Mouse (Mus musculus) granulocyte monocyte progenitor cell, adult 5-6 weeks (primary cell): ENCODE measurements around the gene Cdc42bpb. TPM values are rescaled to one million over a fixed set of nuclear protein-coding genes. Genes with fewer than 3 reads are reported as not detected.

Experiments used
- ATAC-seq: replicated peaks from 2 replicates; pipeline ENCODE4 v1.8.0; 2016; ENCODE audit warnings: mild to moderate bottlenecking, moderate TSS enrichment, inconsistent platforms; ENCODE audit not compliant: poor library complexity, severe bottlenecking
- total RNA-seq, 2 experiments: library from RNA; stranded (forward) in 1 of 2; stranded (reverse) in 1 of 2; fragments of 200-712, 200-1000 nt in 1 of 2; fragments of >200 nt in 1 of 2; fragmentation: Nextera tagmentation in 1 of 2; gene quantifications; 2 replicates each; pipeline ENCODE4 v1.2.3; 2014 to 2017

Gene Cdc42bpb
- total RNA-seq, 2 experiments from 2014 or later: 8.1 to 8.6 TPM

DNA sequence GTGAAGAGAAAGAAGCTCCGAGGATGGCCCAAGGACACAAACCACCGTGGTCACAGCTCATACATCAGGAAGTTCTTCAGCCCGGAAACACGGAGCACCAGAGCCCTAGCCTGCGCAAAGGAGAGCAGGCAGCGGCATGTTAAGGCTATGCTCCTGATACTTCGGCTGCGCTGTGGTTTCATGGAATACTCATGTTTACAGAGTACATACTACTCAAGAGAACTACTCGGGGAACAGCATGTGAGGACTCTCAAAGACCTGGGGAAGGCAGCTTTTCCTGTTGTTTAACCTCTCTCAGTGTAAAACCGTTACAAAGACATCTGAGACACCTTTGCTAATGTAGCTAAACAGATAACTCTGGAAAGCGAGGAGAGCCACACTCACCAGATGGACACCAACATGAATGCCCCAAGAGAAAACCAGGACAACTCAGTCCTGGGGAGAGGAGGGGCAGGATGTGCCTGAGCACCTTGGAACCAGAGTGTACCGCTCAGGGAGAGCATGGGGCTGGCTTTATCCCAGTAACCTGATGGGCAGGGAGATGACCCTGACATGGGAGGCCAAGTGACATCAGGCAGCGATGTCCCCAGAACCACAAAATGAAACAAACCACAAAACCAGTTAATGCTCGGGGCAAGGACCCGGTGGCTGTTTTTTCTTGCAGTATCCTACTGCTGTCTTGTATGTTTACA is 27.8 kb downstream of the Cdc42bpb start:
- ATAC-seq: no peak

GRCm38 (mm10) chr12:111343956-111344355 is 33.6 kb downstream of the Cdc42bpb start:
- ATAC-seq: no peak

DNA sequence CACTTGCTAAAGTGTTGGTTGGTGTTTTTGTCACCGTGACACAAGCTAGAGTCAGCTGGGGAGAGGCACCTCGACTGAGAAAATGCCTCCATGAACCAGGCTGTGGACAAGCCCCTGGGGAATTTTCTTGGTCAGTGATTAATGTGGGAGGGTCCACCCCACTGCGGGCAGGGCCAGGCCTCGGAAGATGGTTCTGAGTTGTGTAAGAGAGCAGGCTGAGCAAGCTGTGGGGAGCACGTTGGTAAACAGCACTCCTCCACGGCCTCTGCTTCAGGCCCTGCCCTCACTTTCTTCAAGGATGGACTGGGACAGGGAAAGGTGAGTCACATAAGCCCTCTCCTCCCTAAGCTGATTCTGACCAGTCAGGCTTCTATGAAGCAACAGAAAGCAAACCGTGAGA is 36.8 kb downstream of the Cdc42bpb start:
- ATAC-seq: no peak

DNA sequence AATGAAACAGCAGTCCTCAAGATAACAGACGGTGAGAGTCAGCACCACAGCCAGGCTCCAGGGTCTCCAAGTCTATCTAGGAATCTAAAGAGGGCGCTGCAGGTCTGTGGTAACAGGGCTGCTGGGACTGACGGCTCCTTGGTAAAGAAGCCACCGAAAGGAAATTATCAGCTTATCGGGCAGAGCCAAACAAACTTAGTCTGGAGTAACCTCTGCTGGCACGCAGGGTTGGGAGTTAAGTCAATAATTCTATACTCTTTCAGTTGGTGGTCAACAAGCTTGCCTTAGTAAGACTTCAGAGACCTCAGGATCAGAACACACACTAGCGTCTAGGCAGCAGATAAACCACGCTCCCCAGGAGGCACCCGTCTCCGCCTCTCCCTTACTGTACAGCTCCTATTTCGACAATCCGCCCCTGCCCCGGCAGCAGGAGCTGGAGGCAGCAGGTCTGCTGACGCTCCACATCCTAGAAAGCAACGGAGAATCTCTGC is 39.6 kb downstream of the Cdc42bpb start:
- no peak for ATAC-seq

DNA sequence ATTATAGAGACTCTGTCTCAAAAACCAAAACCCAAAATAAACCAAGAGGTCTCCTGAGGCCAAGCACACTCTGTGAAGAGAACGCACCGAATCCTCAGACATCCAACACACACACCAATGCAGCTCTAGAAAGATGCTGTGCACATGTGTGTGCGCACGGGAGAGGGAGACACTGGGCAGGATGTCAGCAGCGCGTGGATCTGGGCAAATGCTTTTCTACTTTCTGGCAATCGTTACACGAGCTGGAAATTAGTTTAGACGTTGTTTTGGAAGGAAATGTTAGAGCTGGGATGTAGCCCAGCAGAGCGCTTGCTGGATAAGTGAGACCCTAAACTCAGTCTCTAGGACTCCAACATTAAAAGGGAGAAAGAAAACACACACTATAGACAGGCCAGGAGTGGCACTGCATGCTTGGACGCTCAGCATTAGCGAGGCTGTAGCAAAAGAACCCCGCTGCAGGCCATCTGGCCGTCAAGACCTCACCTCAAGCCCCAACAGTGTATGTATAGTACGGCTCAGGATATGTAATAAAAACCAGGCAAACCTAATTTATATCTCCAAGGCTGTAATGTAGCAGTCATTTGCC is 44.4 kb downstream of the Cdc42bpb start:
- no peak for ATAC-seq

- no peak for ATAC-seq
Observed at GRCm38 (mm10) chr12:111332443-111332842, 45.1 kb downstream of the Cdc42bpb start.

GRCm38 (mm10) chr12:111331573-111331972 is 45.9 kb downstream of the Cdc42bpb start:
- ATAC-seq: no peak

DNA sequence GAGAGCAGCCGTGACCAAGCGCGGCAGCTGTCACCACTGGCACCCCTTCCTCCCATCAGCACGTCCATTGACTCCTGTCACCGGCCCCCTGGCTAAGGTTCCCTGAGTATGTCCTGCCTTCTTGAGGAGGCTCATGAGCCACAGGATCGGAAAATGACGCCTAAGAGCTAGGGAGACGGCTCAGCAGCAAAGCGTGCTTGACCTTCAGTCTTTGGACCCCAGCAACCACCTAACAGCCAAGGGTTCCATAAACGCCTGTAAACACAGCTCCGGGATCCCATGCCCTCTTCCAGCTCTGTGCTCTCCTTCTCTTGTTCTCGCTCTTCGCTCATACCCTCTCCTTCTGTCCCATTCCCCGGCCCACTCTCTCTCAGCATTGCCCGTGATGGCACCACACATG is 48.2 kb downstream of the Cdc42bpb start:
- ATAC-seq: no peak

- peak; percentile 87 for ATAC-seq
Observed at GRCm38 (mm10) chr12:111328360-111328759, 49.2 kb downstream of the Cdc42bpb start.

- 0 out of 2 replicates have a peak, but pooled peaks have one; percentile 23 for ATAC-seq
Observed at GRCm38 (mm10) chr12:111325744-111326424, 51.6 kb downstream of the Cdc42bpb start.

- no peak for ATAC-seq
Observed at GRCm38 (mm10) chr12:111324949-111325348, 52.6 kb downstream of the Cdc42bpb start.

GRCm38 (mm10) chr12:111324536-111324935 is 53.0 kb downstream of the Cdc42bpb start:
- ATAC-seq: no peak

DNA sequence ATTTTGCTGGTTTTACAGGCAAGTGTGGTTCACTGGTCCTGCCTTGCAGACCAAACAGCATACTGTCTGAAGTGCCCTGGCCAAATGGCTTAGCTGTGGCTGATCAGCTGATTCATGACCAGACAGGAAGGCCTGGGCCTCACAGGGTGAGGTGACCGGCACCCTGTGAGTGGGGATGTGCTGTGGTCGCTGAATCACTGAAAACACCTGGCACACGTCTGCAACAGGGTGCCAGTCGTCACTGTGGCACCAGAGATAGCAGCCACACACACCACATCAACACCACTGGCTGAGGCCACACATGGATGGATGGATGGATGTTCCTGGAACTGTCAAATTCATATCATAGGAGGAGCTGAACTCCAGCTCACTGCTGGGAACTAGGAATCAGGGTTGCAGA is 54.1 kb downstream of the Cdc42bpb start:
- no peak for ATAC-seq

- no peak for ATAC-seq
Observed at GRCm38 (mm10) chr12:111321832-111322231, 55.7 kb downstream of the Cdc42bpb start.

- ATAC-seq: no peak
Observed at GRCm38 (mm10) chr12:111320549-111320948, 57.0 kb downstream of the Cdc42bpb start.

DNA sequence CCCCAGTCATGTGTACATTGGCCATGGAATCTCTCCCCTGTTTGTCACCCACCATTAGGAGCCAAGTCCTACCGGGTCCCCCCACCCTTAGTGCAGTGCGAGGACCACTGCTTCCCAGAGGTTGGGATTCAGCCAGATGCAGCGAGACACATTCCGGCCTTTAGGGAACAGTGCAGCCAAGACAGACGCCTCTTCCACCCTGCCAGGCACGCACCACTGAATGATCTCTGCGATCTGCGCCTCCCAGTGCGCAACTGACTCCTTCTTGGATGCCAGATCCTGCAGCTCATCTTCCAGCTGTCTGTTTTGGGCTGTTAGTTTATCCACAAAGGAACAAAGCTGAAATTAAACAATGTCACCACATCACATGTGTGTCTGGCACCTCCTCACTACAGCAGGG is 59.8 kb downstream of the Cdc42bpb start:
- no peak for ATAC-seq

DNA sequence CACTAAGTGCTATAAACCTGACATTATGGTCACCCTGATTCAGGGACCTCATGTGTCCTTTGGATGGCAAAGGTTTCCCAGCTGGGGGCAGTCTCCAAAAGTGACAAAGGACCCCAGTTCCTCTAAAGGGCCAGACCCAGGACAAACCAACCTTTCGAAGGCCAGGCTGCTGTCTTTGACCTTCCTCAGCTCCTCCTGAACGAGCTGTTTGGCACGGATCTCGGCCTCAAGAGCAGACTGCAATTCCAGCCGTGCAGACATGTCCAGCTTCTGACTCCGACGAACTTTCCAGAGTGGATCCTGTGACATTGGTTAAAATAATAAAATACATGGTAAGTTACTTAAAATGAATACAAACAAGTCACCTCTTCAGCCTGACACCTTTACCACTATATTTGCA is 63.2 kb downstream of the Cdc42bpb start:
- no peak for ATAC-seq

GRCm38 (mm10) chr12:111311775-111312174 is 65.7 kb downstream of the Cdc42bpb start:
- ATAC-seq: no peak

- no peak for ATAC-seq
Observed at GRCm38 (mm10) chr12:111309931-111310330, 67.6 kb downstream of the Cdc42bpb start.

DNA sequence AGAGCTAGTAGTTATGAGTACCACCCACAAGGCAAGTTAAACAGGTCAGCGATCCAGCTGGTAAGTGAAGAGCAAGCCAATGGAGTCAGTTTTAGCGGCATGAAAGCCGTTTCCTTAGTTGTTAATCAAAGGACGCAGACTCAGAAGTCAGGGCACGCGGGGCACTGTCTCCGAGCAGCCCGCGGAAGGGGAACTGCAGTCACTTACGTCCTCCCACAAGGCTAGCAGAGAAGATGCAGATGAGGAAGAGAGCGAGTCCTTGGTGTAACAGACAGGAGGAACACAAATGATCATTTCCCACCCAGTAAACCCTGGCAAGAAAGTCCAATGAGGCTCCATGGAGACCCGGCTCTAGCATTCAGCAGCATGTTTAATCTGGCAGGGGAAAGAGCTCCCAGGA is 68.3 kb downstream of the Cdc42bpb start:
- peak; percentile 85 for ATAC-seq

DNA sequence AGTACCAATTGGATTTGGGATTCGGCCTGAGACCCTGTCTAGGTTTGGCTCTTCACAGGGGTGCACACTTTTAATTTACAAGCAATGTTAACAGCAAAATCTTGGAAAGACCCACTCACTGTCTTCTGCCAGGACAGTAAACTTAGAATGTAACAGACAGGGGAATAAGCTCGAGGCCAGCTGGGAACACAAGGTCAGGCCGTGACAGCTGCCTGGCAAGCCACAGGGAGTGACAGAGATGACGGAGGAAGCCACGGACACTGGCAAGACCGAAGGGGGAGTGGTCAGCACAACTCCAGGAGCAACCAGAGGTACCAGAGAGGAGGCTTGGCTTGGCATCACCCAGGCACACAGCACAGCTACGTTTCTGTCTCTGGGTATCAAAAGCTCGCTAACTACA is 70.7 kb downstream of the Cdc42bpb start:
- ATAC-seq: no peak
